Mouse (Mus musculus): ENCODE measurements around the gene Chd3. TPM values are rescaled to one million over a fixed set of nuclear protein-coding genes. Genes with fewer than 3 reads are reported as not detected.

Gene Chd3
- polyA plus RNA-seq, 2 experiments, result 2.4 to 13.7 TPM

DNA sequence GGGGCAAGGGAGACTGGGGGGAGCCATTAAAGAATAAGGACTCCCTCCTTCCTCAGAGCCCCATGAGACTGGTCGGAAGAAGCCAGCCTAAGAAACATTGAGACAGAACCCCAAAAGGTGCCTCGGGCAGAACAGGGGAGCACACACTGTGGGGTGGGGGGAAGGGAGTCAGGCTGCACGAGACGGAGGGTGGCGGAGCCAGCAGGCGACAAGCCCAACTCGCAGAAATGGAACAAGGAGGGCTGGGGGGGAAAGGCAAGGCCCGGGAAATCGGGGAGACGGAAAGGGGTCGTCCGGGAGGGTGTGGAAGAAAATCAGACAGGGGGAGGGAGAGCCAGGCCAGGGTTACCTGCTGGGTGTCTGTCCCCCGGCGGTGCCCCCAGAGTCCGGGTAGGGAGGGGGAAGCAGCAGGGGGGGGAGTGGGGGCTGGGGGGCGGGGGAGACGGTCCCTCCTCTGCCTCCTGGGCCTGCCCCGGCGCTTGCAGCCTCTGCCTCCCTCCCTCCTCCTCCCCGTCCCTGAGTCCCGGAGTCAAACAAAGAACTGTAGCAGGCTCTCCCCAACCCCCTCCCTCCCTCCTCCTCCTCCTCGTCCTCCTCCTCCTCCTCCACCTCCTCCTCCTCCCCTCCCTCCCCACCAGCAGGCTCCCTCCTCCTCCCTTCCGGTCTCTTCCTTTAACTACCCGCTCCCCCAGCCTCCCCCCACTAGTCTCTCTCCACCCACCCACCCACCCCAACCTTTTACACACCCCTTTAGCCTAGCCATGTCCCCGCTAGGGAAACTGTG lies 46.7 kb upstream of the Chd3 start:
- H3K36me3 ChIP-seq (replicated peaks; ENCODE audit: control insufficient read depth, insufficient read depth, low read depth), result no peaks in the 10 kb centered on the region
- peaks cover 24 to 60% of the 10 kb centered on the region in 2 experiments for H3K4me1 ChIP-seq (replicated peaks; ENCODE audit: control insufficient read depth in 2 of 2, insufficient read depth in 2 of 2, low read length in 1 of 2)
- peak overlapping the region; percentile 53 for H3K9ac ChIP-seq (replicated peaks)
- ATAC-seq (ENCODE audit: insufficient read depth), result no peak
- TF ChIP-seq CTCF (IDR thresholded peaks at IDR 0.05; ENCODE audit: low read depth), result no peak
- TF ChIP-seq EP300 (IDR thresholded peaks at IDR 0.05; ENCODE audit: low read depth), result no peak
- 3% methylated on average over 18 of the region's 25 CpGs for WGBS (ENCODE audit: insufficient replicate concordance)
- H3K4me3 ChIP-seq (ENCODE audit: insufficient read depth in 1 of 2, low read depth in 2 of 2, low read length in 2 of 2), result peak overlapping the region; percentile 47 to 63
- DNase-seq (ENCODE audit: low read depth in 3 of 3, low spot score in 3 of 3), result no peak
- H3K9me3 ChIP-seq (ENCODE audit: control insufficient read depth, low read length), result no peaks in the 10 kb centered on the region
- H3K4me2 ChIP-seq (ENCODE audit: low read depth), result peak overlapping the region; percentile 80
- H3K27me3 ChIP-seq (ENCODE audit: control insufficient read depth, insufficient read depth, low read length), result peaks cover 19% of the 10 kb centered on the region
- H3K27ac ChIP-seq, result peak overlapping the region; percentile 24

DNA sequence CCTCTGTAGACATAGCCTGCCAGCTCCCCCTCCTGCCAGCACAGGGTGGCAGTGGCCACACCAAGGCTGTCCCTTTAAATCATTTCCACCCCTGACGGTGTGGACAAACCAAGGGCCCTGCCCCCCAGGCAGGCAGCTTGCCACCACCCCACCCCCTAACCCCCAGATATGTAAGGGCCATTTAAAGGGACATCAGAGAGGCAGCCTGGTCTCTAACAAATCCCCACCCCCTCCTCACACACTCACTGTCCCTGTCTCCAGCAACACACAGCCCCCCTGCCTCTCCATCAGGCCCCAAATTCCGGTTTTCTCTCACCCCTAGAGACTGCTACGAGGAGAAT lies 46.1 kb upstream of the Chd3 start:
- Histone ChIP-seq H3K4me1 (replicated peaks; ENCODE audit: control insufficient read depth in 2 of 2, insufficient read depth in 2 of 2, low read length in 1 of 2) (peaks cover 18 to 54% of the 10 kb centered on the region in 2 experiments), H3K4me2 (ENCODE audit: low read depth) (peak overlapping the region; percentile 60), H3K36me3 (replicated peaks; ENCODE audit: control insufficient read depth, insufficient read depth, low read depth) (no peaks in the 10 kb centered on the region), H3K9ac (replicated peaks) (peak overlapping the region; percentile 53; the same call in 1 of the 2 replicates), H3K4me3 (ENCODE audit: insufficient read depth in 1 of 2, low read depth in 2 of 2, low read length in 2 of 2) (peak overlapping the region; percentile 47 to 63), H3K27me3 (ENCODE audit: control insufficient read depth, insufficient read depth, low read length) (peaks cover 17% of the 10 kb centered on the region), H3K27ac (peak overlapping the region; percentile 24), H3K9me3 (ENCODE audit: control insufficient read depth, low read length) (no peaks in the 10 kb centered on the region)
- WGBS (ENCODE audit: insufficient replicate concordance), result 5% methylated on average over 3 of the region's 3 CpGs
- no peak for TF ChIP-seq CTCF (IDR thresholded peaks at IDR 0.05; ENCODE audit: low read depth)
- no peak for TF ChIP-seq EP300 (IDR thresholded peaks at IDR 0.05; ENCODE audit: low read depth)
- no peak for DNase-seq (ENCODE audit: low read depth in 3 of 3, low spot score in 3 of 3)
- no peak for ATAC-seq (ENCODE audit: insufficient read depth)

DNA sequence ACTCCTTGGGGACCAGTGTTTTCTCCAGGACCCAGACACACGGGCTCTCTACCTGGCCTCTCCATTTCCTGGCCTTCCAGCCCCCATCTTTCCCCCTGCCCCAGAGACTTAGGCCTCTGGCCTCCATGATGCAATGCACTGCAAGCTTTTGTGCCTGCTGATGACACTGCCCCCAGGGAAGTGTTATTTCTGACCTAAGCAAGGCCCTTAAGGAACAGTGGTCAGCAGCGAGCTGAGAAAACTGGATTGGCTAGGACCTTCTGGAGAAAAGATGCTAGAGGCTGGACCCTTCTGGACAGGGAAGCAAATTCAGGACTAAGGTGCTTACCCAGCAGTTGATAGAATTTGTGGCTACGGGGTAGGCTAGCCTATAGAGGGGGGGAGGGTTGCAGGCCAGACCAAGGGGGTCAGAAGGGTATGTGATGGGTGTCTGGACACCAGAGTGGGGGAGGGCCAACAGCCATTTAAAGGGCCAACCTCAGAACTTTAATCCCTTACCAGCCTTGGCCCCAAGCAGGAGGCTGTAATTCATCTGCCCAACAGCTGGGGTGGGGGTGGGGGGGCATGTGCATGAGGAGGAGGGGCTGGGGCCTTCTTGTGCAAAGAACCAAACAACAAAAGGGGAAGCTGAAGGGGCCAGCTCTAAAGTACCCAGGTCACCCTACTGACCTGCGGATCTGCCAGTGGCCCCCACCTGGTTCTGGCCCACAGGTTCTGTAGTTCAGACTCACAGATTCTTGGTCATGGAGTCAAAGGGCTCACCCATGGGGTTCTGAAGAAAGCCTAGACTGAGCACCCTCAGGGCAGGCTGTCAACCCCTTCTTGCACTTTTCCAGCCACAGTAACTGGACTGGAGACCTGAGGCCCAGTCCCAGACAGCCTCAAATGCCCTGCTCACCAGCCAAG lies 45.5 kb upstream of the Chd3 start:
- Histone ChIP-seq H3K9ac (replicated peaks) (no peak overlapping the region; the same call in 1 of the 2 replicates), H3K4me3 (ENCODE audit: insufficient read depth in 1 of 2, low read depth in 2 of 2, low read length in 2 of 2) (peak overlapping the region; percentile 47 to 63), H3K27me3 (ENCODE audit: control insufficient read depth, insufficient read depth, low read length) (peaks cover 17% of the 10 kb centered on the region), H3K4me1 (replicated peaks; ENCODE audit: control insufficient read depth in 2 of 2, insufficient read depth in 2 of 2, low read length in 1 of 2) (peaks cover 16 to 50% of the 10 kb centered on the region in 2 experiments), H3K36me3 (replicated peaks; ENCODE audit: control insufficient read depth, insufficient read depth, low read depth) (no peaks in the 10 kb centered on the region), H3K9me3 (ENCODE audit: control insufficient read depth, low read length) (no peaks in the 10 kb centered on the region), H3K27ac (no peak overlapping the region), H3K4me2 (ENCODE audit: low read depth) (peak overlapping the region; percentile 60)
- WGBS (ENCODE audit: insufficient replicate concordance), result 33% methylated on average over 4 of the region's 4 CpGs
- TF ChIP-seq CTCF (IDR thresholded peaks at IDR 0.05; ENCODE audit: low read depth), result no peak
- TF ChIP-seq EP300 (IDR thresholded peaks at IDR 0.05; ENCODE audit: low read depth), result no peak
- no peak for DNase-seq (ENCODE audit: low read depth in 3 of 3, low spot score in 3 of 3)
- no peak for ATAC-seq (ENCODE audit: insufficient read depth)

DNA sequence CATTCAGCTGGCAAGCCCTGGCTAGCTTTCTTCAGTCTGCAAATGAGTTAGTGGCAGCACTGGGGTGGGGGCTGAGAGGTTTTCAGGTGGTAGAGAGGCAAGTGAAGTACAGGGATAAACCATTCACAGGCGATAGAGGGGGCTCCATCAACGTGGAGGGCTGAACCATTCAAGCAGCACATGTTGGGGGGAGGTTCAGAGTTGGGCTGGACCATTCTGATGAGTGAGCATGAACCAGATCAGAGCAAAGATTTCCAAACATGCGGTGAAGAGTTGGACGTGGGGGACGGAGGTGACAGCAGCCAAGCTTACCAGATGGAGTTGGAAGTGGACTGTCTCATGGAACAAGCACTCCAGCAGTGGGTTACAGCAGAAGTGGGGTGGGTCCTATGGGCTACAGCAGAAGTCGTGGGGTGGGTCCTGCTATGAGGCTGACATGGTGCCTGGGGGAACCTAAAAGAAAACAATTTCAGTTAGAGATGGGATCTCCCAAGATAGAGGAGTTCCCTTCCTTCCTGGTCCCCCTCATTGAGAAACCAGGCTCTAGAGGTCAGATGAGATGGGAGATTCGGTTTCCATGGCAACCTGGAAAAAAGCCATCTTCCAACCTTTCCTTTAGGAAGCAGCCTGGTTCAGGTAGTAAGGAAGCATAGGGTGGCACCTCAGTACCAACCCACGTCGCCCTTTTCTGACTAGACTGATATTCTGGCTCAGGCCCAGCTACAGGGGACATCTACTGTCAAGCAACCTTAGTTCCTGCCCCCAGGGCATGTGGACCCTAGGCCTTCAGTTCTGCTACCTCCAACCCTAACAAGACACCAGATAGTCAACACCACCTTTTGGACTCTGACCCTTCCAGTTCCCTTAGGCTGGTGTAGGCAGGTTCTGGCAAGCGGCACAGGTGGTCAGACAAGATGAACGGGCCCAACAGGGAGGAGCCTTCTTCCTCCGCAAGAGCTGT lies 44.3 kb upstream of the Chd3 start, which contains the start of gene Kdm6b:
Gene Kdm6b (minus strand): TSS at position 455 of the 961 bp plus-strand sequence.
- DNase-seq (ENCODE audit: low read depth in 3 of 3, low spot score in 3 of 3) (no peak), ATAC-seq (ENCODE audit: insufficient read depth) (no peak)
- Histone ChIP-seq H3K4me3 (ENCODE audit: insufficient read depth in 1 of 2, low read depth in 2 of 2, low read length in 2 of 2) (no peak within 1 kb of the TSS; a peak in 1 of 4 replicates), H3K4me1 (replicated peaks; ENCODE audit: control insufficient read depth in 2 of 2, insufficient read depth in 2 of 2, low read length in 1 of 2) (peaks cover 10 to 40% of the 10 kb centered on the region in 2 experiments), H3K9ac (replicated peaks) (no peak within 1 kb of the TSS), H3K4me2 (ENCODE audit: low read depth) (peak within 1 kb of the TSS; percentile 60), H3K27ac (no peak within 1 kb of the TSS), H3K9me3 (ENCODE audit: control insufficient read depth, low read length) (no peaks in the 10 kb centered on the region), H3K36me3 (replicated peaks; ENCODE audit: control insufficient read depth, insufficient read depth, low read depth) (no peaks in the 10 kb centered on the region), H3K27me3 (ENCODE audit: control insufficient read depth, insufficient read depth, low read length) (peaks cover 17% of the 10 kb centered on the region)
- WGBS (ENCODE audit: insufficient replicate concordance), result 42% methylated on average over 12 of the region's 12 CpGs
- TF ChIP-seq EP300 (IDR thresholded peaks at IDR 0.05; ENCODE audit: low read depth) (no peak), CTCF (IDR thresholded peaks at IDR 0.05; ENCODE audit: low read depth) (no peak)

Data from liver, embryonic 14.5 days (tissue).